Mouse (Mus musculus): ENCODE measurements at regions not wholly inside any gene's neighbourhood (a gene's known extent, or its start where the extent isn't known, plus 50 kb on each side); places are given as distances from the start of the nearest gene placed in this dataset.

DNA sequence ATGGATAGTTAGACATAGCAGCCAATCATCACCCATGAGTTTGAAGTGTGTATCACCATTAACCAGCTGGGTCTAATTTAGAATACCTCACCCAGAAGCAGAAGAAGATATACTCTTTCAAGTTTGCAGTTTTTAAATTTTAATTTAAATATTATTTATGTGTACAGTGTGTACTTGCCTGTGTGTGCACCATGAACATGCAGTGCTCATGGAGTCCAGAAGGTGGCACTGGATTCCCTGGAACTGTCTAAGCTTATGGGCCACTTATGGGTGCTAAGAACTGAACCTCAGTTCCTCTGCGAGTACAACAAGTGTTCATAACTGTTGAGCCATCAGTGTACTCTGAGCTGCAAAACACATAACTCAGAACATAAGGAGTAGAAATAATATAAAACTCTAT, 675.6 kb downstream of the Adcyap1 start:
- H3K4me2 ChIP-seq (ENCODE audit: low read depth, low read length, poor library complexity, severe bottlenecking) = no peak overlapping the region
- H3K36me3 ChIP-seq (ENCODE audit: insufficient read depth, low read length) = no peaks in the 10 kb centered on the region
- no peaks in the 10 kb centered on the region for H3K27me3 ChIP-seq (ENCODE audit: insufficient read depth, low read length)
- H3K4me1 ChIP-seq (ENCODE audit: insufficient read depth, low read length) = no peaks in the 10 kb centered on the region
- no peak overlapping the region for H3K4me3 ChIP-seq (ENCODE audit: low read depth, low read length)
- no peak overlapping the region for H3K27ac ChIP-seq (ENCODE audit: low read depth, low read length)
- DNase-seq (ENCODE audit: low spot score) (no peak), ATAC-seq (ENCODE audit: low FRiP score) (no peak)
- H3K9me3 ChIP-seq (ENCODE audit: low read length) = no peaks in the 10 kb centered on the region
- 97% methylated on average over 1 of the region's 1 CpGs for WGBS
- no peak overlapping the region for H3K9ac ChIP-seq (replicated peaks; ENCODE audit: low read length, poor library complexity, severe bottlenecking)
- peak; percentile 21; the same call in 1 of the 2 replicates for TF ChIP-seq CTCF (IDR thresholded peaks at IDR 0.05)

DNA sequence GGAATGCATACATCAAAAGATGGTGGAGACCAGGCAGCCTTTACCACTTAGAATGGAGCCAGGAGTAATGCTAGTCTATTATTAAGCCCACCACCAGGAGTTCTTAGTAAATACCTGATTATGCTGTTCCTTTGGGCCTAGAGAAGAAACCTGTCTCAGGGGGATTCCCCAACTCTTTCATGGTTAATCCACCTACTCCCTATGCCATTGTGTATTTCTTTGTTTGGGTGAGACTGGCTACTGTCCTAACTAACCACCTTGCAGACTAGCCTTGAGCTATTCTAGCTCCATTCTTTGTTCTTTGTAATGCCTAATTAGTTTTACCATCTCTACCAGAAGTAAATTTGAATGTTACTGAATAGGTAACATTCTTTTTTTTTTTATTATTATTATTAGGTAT, 706.8 kb downstream of the Adcyap1 start:
- H3K4me2 ChIP-seq (ENCODE audit: low read depth, low read length, poor library complexity, severe bottlenecking) = no peak overlapping the region

DNA sequence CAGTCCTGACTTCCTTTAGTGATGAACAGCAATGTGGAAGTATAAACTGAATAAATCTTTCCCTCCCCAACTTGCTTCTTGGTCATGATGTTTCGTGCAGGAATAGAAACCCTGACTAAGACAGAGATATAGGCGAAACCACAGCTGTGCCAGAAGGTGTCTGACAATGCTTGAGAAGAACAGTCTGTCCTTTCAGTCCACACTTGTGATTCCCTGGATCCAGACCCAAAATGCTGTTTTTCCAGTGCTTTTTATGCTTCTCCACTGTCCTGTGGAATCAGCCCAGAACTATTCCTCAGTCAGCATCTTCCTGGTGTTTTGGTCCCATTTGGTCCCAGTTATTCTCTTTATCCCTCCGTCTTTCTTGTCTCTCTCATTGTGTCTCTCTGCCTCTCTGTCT, 723.6 kb downstream of the Adcyap1 start:
- 82% methylated on average over 3 of the region's 3 CpGs for WGBS
- H3K27ac ChIP-seq (ENCODE audit: low read depth, low read length) = no peak overlapping the region
- TF ChIP-seq CTCF (IDR thresholded peaks at IDR 0.05) = no peak
- H3K36me3 ChIP-seq (ENCODE audit: insufficient read depth, low read length) = no peaks in the 10 kb centered on the region
- H3K4me3 ChIP-seq (ENCODE audit: low read depth, low read length) = no peak overlapping the region
- DNase-seq (ENCODE audit: low spot score) (no peak), ATAC-seq (ENCODE audit: low FRiP score) (no peak)
- no peaks in the 10 kb centered on the region for H3K9me3 ChIP-seq (ENCODE audit: low read length)
- H3K9ac ChIP-seq (replicated peaks; ENCODE audit: low read length, poor library complexity, severe bottlenecking) = no peak overlapping the region
- no peaks in the 10 kb centered on the region for H3K27me3 ChIP-seq (ENCODE audit: insufficient read depth, low read length)
- no peaks in the 10 kb centered on the region for H3K4me1 ChIP-seq (ENCODE audit: insufficient read depth, low read length)
- H3K4me2 ChIP-seq (ENCODE audit: low read depth, low read length, poor library complexity, severe bottlenecking) = no peak overlapping the region

More for the DNA sequence above, 706.8 kb downstream of the Adcyap1 start:
- H3K27ac ChIP-seq (ENCODE audit: low read depth, low read length) = no peak overlapping the region
- no peak for ATAC-seq (ENCODE audit: low FRiP score)
- H3K4me3 ChIP-seq (ENCODE audit: low read depth, low read length) = no peak overlapping the region
- H3K9ac ChIP-seq (replicated peaks; ENCODE audit: low read length, poor library complexity, severe bottlenecking) = no peak overlapping the region
- no peak for DNase-seq (ENCODE audit: low spot score)
- H3K4me1 ChIP-seq (ENCODE audit: insufficient read depth, low read length) = no peaks in the 10 kb centered on the region
- no peaks in the 10 kb centered on the region for H3K27me3 ChIP-seq (ENCODE audit: insufficient read depth, low read length)
- H3K9me3 ChIP-seq (ENCODE audit: low read length) = no peaks in the 10 kb centered on the region
- no peaks in the 10 kb centered on the region for H3K36me3 ChIP-seq (ENCODE audit: insufficient read depth, low read length)
- no peak for TF ChIP-seq CTCF (IDR thresholded peaks at IDR 0.05)

DNA sequence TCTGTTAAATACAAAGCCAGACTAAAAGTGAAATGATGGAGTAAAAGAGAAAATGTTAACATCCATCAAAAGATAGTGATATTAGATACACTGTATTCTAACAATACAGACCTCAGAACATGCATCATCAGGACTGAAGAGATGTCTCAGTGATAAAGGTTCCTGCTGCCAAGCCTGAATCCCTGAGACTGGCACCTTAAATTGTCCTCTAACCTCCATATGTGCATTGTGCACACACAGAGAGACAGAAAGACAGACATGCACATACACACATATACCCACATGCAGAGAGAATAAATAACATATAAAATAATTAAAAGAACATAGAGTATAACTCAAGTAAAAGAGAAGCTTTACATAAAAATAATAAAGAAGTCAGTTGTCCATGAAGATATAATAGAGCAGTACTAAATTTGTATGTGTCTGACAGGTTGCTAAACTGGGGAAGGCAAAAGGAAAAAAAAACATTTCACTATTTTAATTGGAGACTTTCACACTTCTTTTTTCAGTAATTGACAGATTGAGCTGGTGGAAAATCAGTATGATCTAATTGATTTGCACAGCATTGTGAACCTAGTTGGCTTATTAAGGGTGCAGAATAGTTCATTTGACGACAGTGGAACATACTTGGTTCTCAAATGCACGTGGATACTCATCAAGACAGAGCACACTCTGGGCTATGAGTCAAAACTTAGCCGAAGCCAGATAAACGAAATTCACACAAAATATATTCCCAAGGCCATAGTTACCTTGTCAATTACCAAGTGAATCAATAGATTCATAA, 725.6 kb downstream of the Adcyap1 start:
- H3K9ac ChIP-seq (replicated peaks; ENCODE audit: low read length, poor library complexity, severe bottlenecking) = no peak overlapping the region
- 68% methylated on average over 4 of the region's 4 CpGs for WGBS

More for the DNA sequence above, 725.6 kb downstream of the Adcyap1 start:
- TF ChIP-seq CTCF (IDR thresholded peaks at IDR 0.05) = no peak
- no peak for ATAC-seq (ENCODE audit: low FRiP score)
- H3K4me3 ChIP-seq (ENCODE audit: low read depth, low read length) = no peak overlapping the region
- no peaks in the 10 kb centered on the region for H3K4me1 ChIP-seq (ENCODE audit: insufficient read depth, low read length)
- H3K36me3 ChIP-seq (ENCODE audit: insufficient read depth, low read length) = no peaks in the 10 kb centered on the region
- no peak overlapping the region for H3K4me2 ChIP-seq (ENCODE audit: low read depth, low read length, poor library complexity, severe bottlenecking)
- H3K27ac ChIP-seq (ENCODE audit: low read depth, low read length) = no peak overlapping the region
- no peaks in the 10 kb centered on the region for H3K9me3 ChIP-seq (ENCODE audit: low read length)
- DNase-seq (ENCODE audit: low spot score) = no peak
- H3K27me3 ChIP-seq (ENCODE audit: insufficient read depth, low read length) = no peaks in the 10 kb centered on the region
